Mouse (Mus musculus) spleen, embryonic (tissue): ENCODE measurements around the gene Amacr.
"Not testable (repeated sequence)": the region's sequence is repeated elsewhere in the genome, so short reads cannot be mapped to it uniquely, and the experiment has no call there.

ENCODE experiments used
- CTCF ChIA-PET: fragments of 350-600 bp; sonication (Branson Sonifier 250); formaldehyde crosslinking; loops from one replicate; lab custom pipeline; 2022; lab: Charles Lee

Gene Amacr

DNA sequence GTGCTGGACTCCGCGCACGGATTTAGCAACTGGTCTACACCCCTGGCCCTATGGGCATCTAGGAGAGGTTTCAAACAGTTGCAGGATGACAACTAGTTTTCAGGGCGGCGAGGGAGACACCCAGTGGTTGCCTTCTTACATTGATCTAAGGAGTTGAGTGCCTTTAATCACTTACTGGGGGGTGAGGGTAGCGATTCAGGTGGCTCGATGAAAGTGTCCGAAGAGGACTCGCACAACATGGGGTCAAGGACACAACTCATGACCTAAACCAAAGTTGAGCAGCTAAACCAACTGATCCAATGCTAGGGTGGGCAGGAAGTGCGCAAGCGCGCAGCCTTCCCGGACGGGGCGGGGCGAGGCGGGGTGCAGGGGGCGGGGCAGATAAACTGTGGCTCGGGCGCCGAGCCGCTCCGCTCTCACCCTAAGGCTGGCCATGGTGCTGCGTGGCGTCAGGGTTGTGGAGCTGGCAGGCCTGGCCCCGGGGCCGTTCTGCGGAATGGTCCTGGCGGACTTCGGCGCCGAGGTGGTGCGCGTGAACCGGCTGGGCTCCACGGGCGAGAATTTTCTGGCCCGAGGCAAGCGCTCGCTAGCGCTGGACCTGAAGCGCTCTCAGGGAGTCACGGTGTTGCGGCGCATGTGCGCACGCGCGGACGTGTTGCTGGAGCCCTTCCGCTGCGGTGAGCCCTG lies at the start of gene Amacr:
Gene Amacr (plus strand): TSS at position 380 of the 687 bp plus-strand sequence.
- CTCF ChIA-PET: interaction anchor here (0.7 kb wide), 1 partner anchor 992 kb away, joined by 4 read pairs; no protein-coding TSS in a partner anchor

DNA sequence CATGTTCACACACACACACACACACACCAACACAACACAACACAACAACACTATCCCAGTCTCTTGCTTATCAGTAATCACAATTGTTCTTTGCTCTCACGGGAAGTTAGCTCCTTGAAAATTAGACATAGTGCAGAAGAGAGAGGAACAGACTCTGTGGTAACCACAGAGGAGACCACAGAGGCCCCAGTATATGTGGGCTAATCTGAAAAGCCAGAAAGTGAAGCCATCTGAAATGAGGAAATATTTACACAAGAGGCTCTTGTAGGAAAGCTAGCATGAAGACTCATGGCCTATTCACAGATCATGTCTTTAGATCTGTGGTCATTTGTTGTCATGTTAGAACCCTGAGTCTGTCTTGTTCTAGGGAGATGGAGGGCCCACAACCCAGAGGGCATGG lies 47.6 kb upstream of the Amacr start:
- CTCF ChIA-PET: no interaction called here

DNA sequence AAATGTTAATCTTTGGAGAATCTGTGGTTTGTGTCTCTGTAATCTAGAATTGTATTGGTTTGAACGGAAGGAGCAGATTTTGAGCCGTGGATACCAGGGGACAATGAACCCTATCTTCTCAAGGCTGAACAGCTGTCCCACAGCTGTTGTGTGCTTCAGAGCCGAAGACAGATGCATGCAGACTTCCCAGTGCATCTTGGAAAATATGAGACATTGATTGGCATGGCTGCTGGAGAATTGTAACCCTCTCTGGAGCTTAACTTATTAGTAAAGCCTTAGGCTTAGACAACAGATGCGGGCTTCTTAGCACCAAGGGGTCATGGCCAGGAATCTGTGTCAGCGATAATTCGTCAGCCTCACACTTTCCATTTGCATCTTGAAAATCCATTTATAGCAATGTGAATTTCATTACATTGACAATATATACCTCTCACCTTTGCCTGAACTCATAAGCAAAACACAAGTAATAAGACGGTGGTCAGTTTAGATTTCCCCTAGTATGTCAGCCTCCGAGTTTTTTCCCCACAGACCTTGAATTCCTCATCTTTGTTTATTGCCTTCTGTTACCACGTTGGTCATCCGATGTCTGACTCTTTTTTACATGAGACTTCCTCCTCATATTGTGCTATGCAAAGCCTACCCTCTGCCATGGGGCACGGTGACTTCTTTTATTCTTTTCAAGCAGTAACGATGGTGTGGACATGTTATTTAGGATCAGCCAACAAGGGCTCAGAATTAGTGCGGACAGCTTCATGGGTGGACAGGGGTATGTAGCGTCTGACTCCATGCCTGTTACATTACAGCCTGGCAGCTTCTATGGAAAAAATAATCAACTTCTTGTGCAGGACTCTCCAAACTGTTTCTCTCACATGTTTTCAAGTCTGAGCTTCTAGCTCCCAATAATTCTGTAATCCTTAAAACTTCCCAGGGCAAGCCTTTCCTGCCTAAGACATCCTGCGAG lies 41.1 kb upstream of the Amacr start:
- CTCF ChIA-PET: no interaction called here

DNA sequence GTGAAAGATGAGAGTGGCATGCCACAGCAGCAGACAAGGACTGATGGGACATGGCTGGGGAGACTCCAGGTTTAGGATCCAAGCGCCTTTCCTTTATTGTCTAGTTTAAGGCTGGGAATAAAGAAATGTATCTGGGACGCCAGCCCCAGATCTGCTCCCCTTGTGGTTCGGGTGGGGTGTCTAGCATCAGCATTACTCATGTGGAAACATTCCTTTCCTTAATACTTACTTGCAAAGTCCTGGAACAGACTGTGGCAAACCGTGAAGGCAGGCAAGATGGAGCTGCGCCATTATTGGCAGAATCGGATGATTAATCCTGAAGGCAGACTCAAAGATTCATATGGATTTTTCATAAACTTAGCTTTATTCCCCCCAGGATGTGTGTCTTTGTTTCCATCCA lies 39.7 kb upstream of the Amacr start:
- CTCF ChIA-PET: no interaction called here

DNA sequence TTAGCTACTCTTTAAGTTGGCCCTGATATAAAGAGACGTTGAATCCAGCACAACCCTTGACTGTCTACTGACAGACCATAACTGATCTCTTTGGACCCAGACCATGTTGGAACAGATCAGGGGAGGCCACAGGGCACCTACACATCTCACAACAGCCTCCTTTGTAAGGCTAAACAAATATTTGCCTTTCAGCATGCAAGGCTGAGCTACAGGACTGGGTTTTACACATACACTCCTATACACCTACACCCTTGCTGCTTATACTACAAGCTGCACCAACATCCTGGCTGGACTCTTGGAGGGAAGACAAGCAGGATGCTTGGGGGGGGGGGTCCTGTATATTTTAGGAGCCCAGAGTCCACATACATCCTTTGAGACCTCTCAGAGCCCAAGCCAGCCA lies 33.7 kb upstream of the Amacr start:
- CTCF ChIA-PET: no interaction called here

DNA sequence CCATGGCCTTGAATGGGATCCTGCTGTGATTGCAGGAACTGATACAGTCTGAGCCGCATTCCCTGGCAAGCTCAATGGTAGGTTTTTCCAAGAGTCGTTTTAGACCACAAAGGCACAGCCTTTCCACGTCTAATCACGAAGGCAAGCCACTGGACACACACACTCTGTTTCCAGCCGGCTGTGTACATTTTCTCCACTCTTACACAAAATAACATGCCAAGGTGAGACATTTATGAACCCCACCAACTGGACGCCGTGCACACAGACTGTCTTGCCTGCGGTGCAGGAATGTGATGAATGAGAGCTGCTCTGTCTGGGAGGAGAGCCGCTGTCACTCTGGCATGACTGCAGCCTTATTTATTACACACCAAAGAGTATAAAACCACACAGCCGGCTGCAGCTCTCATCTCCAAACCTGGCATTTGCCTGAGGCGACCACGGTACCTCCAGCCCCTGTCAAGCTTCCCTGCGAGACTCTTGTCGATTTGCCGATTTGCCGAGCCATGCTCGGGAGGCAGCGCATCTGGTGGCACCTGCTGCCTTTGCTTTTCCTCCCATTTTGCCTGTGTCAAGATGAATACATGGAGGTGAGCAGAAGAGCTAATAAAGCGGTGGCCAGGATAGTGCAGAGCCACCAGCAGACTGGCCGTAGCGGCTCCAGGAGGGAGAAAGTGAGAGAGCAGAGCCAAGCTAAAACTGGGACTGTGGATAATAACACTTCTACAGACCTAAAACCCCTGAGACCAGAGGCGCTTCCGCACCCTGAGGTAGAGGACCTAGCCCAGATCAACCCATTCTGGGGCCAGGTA lies 29.4 kb upstream of the Amacr start, which contains the start of gene C1qtnf3:
Gene C1qtnf3 (plus strand): TSS at position 382 of the 809 bp plus-strand sequence.
- CTCF ChIA-PET: no interaction called here

DNA sequence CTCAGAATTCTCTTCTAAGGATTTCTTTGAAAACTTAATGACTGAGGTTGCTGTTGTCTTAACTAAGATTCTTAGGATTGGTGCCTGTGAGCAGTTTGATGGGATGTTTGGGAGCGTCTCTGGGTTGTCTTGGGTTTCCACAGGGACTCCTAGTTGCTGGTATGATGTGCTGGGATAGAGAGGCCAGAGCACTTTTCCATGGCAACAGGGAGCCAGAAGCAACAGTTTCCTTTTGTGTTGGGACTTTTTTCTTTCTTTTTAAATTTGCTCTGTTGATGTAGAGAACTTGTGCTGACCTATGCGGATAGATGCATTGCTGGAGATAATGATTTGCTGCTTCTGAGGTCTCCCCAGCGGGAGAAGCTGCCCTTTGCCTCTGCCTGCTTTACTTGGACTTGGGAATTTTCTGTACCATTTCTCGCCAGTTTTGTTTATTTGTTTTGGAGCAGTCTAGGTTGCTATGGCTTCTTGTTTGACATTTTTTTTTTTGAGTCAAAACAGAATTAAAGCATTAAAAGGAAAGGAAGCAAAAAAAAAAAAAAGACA lies 28.7 kb upstream of the Amacr start:
- CTCF ChIA-PET: no interaction called here

DNA sequence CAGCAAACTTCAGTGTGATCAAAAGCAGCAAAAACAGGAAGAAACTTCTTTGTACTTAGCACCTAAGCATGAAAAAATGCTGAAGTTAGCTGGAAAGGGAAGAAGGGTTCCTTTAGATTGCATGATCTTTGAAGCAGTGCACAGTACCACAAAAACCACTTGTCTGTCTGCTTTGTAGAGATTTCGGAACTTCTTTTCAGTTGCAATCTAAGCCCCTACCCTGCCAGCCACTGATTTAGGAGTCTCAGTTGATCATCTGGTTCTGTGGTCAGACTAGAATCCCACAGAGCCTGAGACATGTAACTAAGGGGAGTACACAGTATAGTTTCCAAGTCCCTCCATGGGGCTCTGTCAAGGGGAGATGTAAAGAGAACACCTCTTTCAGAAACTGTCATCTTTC lies 28.1 kb upstream of the Amacr start:
- CTCF ChIA-PET: no interaction called here

DNA sequence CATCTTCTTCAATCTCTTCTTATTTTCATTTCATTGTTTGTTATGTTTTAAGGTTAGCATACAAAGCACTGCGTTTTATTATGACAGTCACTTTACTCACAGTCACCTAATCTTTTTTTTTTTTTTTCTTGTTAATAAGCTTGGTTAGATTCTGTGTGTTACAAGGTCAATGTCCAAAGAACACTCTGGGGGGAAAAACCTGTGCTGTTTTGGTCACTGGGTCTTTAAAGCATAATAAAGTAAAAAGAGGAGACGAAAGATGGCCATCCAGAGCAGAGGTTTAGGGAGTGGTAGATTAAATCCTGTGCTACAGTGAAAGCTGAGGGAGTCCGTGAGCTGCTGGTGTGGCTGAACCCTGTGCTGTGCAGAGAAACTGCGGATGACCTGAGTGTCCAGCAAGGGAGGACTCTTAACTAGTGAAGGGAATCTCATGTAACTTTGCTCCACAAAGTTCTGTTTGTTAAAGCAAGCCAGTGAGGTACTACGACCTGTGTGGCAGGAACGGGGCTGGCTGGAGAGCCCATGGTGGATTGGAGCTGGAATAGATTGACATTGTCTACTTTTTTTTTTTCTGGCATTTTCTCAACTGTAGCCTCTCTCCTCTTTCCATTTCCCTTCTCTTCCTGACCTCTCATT lies 27.1 kb upstream of the Amacr start:
- CTCF ChIA-PET: no interaction called here

DNA sequence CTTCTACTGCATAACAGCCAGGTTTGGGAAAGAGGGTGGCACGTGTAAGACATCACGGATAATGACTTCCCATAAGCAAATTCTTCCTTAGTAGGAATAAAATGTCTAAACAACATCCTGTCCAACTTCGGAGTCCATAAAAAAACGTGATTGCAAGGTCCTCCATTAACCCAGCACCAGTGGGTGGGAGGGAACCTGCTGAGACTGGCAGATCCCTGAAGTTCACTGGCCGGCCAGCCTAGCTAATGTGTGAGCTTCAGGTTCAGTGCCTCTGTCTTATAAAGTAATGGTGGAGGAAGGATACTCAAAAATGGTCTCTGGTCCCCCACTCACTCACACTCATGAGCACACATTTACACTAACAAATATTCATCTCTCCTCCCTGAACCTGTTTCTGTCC lies 26.4 kb upstream of the Amacr start:
- CTCF ChIA-PET: no interaction called here

DNA sequence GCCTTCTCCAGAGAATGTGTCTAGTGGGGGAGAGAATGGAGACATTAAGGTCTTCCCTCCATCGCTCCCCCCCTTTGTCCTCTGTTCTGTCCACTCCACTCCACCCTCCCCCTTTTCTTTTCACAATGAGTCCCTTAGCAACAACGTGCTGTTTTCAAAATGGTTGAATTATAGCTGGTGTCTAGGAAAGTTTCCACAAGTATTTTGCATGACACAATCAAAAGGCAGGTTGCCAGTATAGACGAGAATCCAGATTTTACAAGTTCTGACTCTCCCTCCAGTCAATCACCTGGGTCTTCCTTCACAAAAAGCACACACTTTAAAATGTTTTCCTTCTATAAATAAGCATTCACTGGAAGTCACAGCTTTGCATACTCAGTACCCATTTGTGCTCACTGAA lies 24.9 kb upstream of the Amacr start:
- CTCF ChIA-PET: no interaction called here

DNA sequence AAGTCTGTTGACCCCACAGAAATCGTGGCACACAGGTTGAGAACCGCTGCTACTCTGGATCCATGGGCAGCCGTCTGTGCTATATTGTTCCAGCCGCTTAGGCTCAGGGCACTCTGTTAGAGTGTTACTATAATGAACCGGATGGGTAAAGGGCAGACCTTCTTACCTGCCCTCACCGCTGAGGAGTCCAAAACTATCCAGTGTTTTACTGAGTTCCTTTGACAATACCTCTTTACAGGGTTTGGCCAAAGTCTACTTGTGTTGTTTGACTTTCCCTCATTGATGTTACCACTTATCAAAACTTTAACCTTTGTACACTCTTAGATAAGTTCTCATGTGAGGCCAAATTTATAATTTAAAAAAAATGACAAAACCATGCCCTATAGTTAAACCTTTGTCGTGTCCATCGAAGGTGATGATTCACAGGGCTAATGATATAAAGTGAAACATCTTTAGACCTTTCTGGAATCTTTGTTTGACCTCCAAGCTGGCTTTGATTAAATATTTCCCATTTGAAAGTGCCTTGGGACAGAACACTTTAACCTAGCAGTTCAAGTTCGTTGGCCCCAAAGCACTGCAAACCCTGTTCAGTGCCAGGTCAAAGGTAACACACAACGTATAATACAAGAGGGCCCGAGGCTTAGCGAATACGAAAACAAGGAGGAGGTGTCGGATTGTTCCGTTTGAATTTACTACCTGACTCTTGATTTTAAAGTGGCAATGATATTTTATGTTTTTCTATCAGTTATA lies 22.1 kb upstream of the Amacr start:
- CTCF ChIA-PET: no interaction called here

DNA sequence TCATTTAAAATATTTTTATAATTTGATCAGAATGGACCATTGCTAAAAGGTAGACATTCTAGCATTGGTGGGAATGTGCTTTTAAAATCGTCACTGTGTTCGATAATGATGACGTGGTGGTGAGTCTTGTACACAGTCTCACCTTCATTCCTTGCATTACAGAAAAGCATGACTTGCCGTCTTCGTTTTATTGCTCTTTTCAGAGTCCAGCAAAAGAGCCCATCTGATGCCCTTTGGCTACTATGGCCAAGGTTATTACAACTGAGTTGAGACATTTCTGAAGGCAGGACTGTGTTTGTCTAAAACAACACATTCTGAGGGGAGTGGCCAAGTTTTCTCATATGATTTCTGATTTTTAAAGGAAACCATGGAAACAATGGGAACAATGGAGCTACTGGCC lies 21.3 kb upstream of the Amacr start:
- CTCF ChIA-PET: no interaction called here

DNA sequence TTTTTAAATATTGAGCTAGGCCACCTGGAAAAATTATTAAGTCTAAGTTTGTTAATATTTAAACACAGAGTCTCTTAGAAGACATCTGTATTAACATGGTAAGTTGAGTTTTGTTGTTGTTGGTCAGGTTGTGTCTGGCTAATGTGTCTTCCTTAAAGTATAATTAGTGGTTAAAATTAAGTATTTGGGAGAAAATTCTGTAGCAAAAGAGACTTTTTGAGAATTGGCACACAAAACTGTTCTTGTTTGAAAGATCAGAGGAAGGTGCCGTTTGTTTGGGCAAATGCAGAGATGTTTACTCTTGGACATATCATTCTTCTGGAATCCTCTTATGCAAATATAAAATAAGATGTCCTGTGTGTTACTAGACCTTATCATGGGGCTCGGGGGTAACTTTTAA lies 19.0 kb upstream of the Amacr start:
- CTCF ChIA-PET: no interaction called here

DNA sequence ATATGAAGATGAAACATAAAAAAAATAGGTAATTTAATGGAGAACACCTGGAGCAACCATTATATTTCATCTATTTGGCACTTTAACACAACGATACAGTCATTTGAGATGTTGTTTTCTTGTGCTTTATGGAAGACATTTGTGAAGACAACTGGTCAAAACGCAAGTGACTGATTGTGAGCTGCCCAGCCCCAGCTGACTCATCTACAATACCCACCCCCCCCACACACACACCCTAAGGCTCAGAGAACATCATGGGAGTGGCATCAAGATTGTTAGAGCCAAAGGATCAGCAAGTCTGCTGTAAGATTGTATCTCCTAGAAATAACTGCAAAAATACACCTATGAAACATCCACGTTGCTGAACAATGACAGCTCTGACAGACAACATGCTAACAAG lies 12.1 kb upstream of the Amacr start:
- CTCF ChIA-PET: no interaction called here

DNA sequence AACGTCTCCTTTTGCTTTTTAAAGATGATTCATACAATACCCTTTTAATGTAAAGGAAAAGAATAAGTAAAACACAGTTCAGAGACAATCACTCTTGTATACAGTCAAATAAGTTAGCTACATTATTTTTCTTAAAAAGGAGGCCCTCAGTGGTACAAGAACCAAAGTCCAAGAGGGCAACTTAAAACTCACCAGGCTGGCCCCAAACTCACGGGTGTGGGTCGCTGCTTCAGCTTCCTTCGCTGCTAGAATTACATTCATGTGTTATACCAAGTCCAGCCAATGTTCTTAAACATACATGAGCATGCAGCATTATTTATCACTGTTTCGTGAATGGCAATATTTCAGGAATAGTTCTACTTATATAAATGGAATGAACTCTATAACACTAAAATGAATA lies 10.8 kb upstream of the Amacr start:
- CTCF ChIA-PET: no interaction called here

DNA sequence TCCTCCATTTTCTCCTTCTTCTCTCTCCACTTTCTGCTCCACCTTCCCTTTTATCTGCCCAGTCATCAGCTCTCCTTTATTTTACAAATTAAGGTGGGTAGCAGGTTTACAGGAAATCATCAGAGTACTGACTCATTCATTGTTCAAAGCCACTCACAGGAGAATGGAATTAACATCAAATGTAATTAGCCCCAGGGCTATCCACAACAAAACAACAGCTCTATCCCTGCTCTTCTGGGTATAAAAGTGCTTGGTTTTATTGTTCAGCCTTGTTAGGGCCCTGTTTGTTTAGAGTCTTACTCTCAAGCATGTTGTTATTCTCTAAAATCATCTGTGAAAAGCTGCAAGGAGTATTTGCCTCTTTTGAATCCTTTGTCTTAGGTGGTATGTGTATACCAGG lies 4.4 kb upstream of the Amacr start:
- CTCF ChIA-PET: no interaction called here

DNA sequence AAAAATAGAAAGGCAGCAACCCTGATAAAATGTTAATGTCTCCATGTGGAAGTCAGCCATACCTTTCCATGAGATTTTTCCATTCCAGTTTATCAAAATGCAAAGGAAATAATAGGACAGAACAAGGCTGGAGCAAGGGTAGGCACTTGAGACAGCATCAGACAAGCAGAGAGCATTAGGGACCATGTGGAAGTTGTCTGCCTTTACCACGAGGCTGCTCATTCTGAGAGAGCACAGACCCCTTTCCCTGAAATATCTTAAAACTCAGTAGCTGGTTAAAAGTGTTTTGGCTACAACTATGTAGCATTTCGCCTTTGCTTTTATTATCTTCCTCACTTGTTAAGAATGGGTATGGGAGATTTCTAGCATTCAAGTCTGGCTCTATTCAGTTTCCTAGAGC lies 844 bp upstream of the Amacr start:
- CTCF ChIA-PET: interaction anchor here (0.7 kb wide), 1 partner anchor 993 kb away, joined by 4 read pairs; no protein-coding TSS in a partner anchor

DNA sequence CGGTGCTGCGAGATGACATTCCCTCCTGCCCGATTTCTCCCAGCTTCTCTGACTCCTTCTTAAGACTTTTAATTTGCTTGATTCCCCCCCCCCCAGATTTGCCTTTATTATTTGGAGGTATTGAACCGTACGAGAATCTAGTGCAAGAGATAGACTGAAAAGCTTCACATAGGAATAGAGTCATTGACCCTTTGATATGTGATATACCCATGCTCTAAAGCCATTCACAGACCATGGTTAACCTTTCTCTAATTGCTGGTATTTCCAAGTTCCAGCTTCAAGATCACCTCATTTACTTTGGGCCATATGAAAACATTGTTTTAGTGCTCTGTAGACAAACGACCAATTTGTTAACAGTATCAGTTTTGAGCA lies 494 bp downstream of the Amacr start:
- CTCF ChIA-PET: no interaction called here

DNA sequence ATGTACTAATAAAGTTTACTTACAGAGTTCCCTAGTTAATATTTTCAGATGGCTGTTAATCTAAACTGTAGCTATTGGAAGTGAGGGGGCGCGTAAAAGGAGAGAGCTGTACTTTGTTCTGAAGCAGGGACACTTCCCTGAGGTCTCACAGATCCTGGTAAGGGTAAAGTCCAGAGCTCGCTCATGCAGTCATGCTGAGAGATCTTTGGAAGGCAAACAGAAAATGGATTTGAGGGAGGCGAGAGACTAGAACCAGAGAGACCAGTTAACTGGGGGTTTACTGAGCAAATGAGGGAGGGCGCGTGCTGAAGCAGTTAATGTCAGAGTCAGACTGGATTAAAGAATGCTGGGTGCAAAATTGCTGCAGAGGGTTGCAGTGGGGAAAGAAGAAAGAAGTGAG lies 4.2 kb downstream of the Amacr start:
- CTCF ChIA-PET: no interaction called here

DNA sequence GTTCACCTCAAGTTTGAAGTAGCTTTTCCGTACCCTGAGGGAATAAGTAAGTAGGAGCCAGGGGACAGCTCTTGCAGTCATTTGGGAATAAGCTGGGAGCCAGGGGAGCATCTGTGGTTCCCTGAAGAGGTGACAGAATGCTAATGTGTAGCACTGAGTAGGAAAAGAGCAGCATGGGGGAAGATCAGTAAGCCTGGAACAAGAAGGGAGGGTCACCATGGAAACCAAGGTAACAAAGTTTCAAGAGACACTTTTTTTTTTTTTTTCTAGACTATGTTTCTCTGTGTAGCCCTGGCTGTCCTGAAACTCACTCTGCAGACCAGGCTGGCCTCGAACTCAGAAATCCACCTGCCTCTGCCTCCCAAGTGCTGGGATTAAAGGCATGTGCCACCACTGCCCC lies 4.9 kb downstream of the Amacr start:
- CTCF ChIA-PET: not testable (repeated sequence)
